Mouse (Mus musculus) brain, embryonic 14.5 days (tissue): Measurements from ENCODE around the gene Ddx4. TPM values are rescaled to one million over a fixed set of nuclear protein-coding genes. Genes with fewer than 3 reads are reported as not detected.

Experiments
- DNase-seq: peaks from one replicate; pipeline ENCODE4 v3.0.0-alpha.2; 2011; ENCODE audit warnings: low read depth
- CTCF ChIP-seq: fragments of 200-500 bp; IDR thresholded peaks from 2 replicates; pipeline ENCODE4 v1.5.1; 2012; ENCODE audit warnings: inconsistent platforms, mild to moderate bottlenecking, moderate library complexity, borderline replicate concordance; ENCODE audit not compliant: insufficient read depth, insufficient read length; ENCODE audit errors: extremely low read depth
- POLR2A ChIP-seq: fragments of 200-500 bp; IDR thresholded peaks from 2 replicates; pipeline ENCODE4 v1.6.1; 2012; ENCODE audit warnings: mild to moderate bottlenecking, inconsistent platforms, borderline replicate concordance; ENCODE audit not compliant: poor library complexity, insufficient read depth, insufficient read length, severe bottlenecking; ENCODE audit errors: extremely low read depth
- polyA plus RNA-seq: library from polyadenylated mRNA; depleted of rRNA; stranded (reverse); fragments of >200 nt; gene quantifications from 2 replicates; pipeline ENCODE4 v1.2.3, GENCODE M21; 2012; rRNA removed

Gene Ddx4
- 1.2 and 1.3 TPM in 2 replicates for polyA plus RNA-seq

- no peak for DNase-seq
- TF ChIP-seq CTCF (no peak), POLR2A (no peak)
Measured at GRCm38 (mm10) chr13:112652205-112652604, at the start of gene Ddx4. Gene Ddx4 (minus strand): TSS chr13:112652475.

DNA sequence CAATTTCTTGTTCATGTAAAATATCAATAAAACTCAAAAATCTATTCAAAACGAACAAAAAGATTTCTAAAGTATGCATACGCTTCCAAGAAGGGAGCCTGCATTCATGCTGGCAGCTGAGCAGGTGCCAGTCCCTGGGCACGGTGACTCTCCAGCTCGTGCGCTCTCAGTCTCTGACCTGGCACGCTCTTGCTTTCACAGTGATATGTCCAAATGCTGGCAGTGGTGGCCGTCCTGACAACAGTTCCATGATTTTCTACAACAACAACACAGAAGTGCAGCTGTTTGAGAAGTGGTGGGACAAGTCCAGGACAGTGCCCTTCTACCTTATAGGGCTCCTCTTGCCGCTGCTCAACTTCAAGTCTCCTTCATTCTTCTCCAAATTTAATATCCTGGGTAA lies 49.0 kb upstream of the Ddx4 start:
- no peak for TF ChIP-seq POLR2A
- no peak for TF ChIP-seq CTCF
- no peak for DNase-seq

GRCm38 (mm10) chr13:112695526-112696240 lies 43.4 kb upstream of the Ddx4 start:
- TF ChIP-seq CTCF (no peak), POLR2A (no peak)
- DNase-seq = peak; percentile 76

DNA sequence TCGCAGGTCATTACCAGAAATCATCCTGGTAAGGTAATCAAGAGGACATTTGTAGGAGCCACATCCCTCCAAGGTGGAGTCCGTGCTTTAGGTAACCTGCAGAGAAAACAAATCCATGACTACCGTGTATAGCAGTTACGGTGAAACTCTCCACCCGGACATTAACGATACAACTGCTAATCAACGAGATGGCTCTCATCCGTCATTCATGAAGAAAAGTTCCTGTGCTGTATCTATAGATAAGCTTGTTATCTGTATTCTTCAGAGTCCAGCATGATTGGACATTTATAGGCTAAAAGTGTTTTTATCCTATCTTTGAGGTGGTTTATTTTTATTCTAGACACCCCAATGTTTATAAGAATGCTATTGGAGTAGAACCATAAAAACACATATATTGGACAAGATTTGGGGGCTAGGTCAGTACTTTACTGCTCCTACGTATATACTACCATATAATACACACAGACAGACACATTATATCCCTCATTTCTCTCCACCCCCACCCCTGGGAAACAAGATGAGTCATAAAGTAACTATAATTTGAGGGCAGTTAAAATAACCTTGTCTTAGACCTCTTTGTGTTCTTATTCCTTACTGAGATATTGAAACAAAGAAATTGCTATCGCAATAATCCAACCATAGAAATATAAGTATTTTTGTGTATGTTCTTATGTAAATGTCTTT lies 40.7 kb upstream of the Ddx4 start:
- no peak for DNase-seq

DNA sequence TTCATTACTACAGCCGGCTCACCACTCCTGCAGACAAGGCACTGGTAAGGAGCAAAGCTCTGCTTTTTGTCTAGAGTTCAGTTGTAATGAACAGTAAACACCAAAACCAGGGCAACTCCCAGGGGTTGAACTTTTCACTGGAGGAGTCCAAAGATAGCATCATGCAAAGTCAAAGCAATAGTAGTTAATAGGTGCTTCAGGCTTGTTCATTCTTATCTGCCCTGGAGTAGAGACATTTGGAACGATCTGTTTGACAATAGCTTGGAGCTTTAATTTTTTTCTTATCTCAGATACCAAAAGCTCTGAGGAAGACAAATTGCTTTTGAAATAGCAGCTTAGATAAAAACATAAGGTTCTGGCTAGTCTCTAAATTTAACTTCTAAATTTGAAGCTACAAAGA lies 33.9 kb upstream of the Ddx4 start:
- TF ChIP-seq POLR2A = no peak
- TF ChIP-seq CTCF = no peak
- no peak for DNase-seq

More for the DNA sequence above, 40.7 kb upstream of the Ddx4 start:
- TF ChIP-seq POLR2A (no peak), CTCF (no peak)

DNA sequence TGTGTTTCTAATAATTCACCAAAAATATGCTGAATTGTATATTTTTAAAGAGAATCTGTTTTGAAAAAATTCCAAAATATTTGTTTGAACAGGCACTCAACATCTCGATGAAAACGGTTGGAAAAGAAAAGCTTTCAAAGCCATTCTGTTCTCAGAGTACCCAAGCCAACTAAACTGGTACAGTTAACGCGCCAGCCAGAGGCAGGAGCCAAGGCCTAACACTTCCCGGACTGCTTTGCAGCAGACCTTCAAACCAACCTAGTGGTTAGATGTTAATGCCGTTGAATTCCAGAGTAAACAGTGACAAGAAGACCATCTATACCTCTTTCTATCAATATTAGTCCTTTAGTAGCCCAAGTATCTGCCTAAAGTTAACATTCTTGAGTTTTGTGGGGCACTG lies 31.7 kb upstream of the Ddx4 start:
- no peak for DNase-seq
- TF ChIP-seq CTCF (no peak), POLR2A (no peak)

DNA sequence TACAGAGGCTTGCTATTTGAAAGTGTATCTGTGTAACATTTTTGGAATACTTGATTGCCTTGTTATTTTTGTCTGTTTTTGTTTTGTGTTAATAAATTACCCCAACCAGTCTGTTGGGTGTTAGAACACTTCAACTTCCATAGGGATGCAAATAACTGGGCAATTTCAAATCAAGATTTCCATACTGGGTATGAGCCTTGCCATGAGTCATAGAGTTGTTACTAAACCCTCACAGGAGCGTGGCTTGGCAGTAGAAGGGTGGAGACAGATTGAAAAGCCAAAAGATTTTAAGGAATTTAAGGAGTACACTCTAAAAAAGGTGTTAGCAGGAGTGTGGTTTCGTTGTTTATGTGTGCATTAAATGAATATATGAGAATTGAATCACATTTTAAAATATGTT lies 31.0 kb upstream of the Ddx4 start:
- TF ChIP-seq POLR2A (no peak), CTCF (no peak)
- no peak for DNase-seq

DNA sequence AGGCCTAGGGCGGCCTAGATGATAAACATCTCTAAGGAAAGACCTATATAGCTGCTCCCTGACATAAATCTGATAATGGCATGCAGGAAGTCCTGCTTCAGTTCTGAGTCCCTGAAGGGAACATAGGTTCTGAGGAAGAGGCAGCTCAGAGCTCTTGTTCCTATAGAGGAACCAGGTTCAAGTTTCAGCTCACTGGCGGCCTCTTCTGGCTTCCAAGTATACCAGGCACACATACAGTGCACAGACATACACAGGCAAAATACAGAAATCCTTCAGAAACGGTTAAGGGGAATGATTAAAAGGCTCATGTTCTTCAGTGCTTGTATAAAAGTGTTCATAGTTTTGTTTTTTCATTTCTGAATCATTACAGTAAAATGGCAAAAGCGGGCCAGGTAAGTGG lies 25.9 kb upstream of the Ddx4 start:
- TF ChIP-seq POLR2A (no peak), CTCF (peak; percentile 3; the same call in 1 of the 2 replicates)
- DNase-seq = peak; percentile 3

- TF ChIP-seq POLR2A (no peak), CTCF (peak; percentile 74; the same call in 1 of the 2 replicates)
- DNase-seq = peak; percentile 95
Measured at GRCm38 (mm10) chr13:112673899-112674447, 21.7 kb upstream of the Ddx4 start.

DNA sequence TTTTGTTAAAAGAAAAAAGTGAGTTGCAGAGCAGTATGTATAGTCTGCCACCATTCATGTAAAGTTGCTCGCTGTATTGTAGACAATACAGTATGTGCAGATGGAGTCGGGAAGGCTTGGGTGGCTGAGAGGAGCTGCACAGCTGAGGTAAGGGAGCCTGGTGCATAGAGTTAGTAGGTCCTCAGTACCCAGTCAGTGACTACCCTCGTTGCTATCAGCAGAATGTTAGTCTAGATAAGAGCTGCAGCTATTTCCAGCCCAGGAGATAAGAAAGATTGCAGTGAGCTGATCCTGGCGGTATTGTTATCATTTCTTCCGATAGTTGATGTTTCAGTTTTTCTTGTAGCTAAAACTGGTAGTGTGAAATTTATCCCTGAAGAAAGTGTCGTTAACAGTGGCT lies 20.5 kb upstream of the Ddx4 start:
- DNase-seq = no peak
- TF ChIP-seq CTCF (no peak), POLR2A (no peak)

DNA sequence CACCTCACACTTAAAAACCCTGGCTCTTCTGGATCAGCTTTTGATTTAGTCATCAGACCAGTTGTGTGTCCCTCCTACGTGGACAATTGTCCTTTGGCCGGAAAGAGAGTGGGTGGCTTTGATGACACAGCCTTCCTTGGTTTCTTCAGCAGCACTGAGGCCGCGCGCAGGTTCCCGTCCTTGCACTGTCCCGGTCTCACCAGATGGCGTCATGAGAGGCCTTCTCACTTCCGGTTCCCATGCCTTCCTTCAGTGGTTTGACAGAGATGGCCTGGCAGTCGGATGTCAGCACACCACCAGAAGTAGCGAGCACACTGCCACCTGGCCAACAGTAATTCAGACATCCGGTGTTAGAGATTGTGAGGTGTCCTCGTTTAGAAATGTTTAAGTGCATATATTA lies 19.4 kb upstream of the Ddx4 start:
- DNase-seq = no peak
- TF ChIP-seq POLR2A (no peak), CTCF (no peak)
